Mouse (Mus musculus) cerebellum, adult 9-10 months (tissue): ENCODE measurements around the gene Sbk3.

Experiments
- DNase-seq: peaks from one replicate; pipeline ENCODE4 v3.0.0; 2022

The Sbk3 gene

DNA sequence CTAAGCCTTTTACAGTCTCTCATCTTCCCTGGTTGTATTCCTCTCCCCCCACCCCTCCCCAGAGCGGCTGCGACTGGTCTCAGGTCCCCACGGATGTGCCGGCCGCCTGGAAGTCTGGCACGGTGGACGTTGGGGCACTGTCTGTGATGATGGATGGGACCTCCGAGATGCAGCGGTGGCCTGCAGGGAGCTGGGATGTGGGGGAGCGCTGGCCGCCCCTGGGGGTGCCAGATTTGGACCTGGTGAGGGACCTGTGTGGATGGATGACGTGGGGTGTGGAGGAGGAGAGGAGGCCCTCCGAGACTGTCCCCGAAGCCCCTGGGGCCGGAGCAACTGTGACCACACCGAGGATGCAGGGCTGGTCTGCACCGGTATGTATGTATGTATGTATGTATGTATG lies 42.6 kb downstream of the Sbk3 start:
- no peak for DNase-seq

DNA sequence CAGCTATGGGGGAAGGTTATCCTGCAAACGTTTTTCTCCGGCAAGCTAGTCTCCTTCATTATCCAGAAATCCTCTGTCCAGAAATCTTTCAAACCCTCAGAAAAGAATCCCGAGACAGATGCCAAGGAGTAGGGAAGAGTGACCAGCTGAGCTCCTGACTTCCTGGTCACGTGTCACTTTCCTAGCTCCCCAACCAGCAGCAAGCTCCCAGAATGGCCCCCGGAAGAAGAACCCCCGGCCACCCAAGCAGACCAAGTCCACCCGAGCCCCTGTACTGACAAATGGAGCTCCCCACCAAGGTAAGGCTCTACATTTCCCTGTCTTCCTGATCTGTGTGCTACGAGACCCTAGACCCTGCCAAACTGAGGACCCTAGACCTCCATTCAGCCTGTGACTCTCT lies 43.3 kb downstream of the Sbk3 start:
- no peak for DNase-seq

DNA sequence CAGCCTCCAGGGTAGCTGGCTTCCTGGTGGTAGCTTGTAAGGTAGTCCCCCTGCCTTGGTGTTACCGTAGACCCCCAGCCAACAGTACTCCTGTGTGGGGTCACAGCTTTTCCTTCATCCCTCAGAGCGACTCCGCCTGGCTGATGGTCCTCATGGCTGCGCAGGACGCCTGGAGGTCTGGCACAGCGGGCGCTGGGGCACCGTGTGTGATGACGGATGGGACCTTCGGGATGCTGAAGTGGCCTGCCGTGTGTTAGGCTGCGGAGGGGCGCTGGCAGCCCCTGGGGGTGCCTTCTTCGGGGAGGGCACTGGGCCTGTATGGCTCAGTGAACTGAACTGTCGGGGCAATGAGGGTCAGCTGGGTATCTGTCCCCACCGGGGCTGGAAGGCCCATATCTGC lies 44.1 kb downstream of the Sbk3 start:
- DNase-seq, result no peak

DNA sequence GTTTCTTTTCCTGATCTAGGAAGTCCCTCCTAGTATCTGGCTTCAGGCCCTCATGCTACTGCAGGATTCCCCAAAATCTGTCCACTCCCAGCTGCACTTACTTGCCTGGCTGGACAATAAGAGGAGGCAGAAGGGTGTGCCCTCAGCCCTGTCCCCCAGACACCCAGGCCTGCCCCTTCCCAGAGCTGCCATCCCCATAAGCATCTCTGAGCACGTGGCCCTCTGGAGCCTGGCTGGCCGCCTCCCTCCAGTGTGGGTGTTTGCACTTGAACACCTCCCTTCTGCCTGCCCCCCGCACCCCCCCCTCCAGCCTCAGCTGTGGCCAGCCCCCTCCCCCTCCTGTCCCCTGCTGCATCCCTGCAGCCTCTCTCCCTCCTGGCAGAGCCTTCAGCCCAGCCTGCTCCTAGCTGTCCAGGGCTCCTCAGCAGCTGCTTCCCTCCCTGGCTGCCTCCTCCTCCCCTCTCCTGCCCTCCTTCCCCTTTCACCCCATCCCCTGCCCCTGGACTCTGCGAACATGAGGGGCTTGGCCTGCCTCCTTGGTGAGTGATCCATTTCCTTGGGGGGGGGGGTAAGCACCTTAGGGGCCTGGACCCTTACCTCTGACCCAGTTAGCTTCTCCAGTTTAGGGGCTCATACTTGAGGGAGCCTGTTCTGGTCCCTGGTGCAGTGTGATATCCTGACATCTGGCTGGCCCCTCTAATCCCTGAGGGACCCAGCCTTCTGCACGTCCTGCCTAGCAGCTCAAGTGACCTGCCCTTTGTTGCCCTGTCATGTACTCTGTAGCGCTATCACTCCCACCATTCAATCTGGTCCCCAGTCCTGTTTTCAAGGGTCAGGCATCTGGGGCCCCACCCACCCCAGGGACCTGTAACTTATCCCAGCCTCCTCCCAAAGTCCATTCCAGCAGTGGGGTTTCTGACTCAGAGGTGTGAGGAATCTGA lies 45.3 kb downstream of the Sbk3 start, which contains the start of gene Ssc5d:
TSS of gene Ssc5d (plus strand) at position 345 of the 941 bp plus-strand sequence.
- peak; percentile 39 for DNase-seq

DNA sequence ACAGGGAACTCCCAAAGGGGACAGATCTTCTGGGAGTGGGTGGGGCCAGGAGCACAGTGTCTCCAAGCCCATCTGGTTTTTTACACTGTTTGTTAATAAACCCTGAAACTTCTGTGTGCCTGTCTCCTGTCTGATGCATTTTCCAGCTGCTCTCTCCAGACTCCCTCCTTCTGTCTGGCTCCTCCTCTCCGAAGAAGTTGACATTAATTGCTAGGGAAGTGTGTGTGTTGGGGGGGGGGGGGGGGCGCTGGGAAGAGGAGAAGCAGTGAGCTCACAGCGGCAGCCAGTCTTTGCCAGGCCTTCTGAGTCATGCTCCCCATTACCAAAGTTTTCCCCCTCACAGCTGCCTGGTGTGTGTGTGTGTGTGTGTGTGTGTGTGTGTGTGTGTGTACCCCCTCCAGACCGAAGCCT lies 46.1 kb downstream of the Sbk3 start:
- DNase-seq, result peak; percentile 30

DNA sequence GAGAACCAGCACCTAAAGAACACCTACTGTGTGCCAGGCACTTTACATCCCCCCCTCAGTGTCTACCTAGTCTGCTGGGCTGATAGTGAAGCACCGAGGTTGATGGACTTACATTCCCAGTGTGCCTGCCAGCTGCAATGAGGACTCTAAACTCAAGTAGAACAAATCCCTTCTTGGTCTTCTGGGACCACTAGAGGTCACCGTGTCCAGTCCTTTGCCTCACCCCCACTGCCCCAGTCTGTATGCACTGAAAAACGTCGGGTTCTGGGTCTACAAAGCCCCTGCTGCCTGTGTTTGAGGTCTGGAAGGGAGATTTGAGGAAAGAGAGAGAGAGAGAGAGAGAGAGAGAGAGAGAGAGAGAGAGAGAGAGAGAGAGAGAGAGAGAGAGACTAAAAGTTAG lies 46.5 kb downstream of the Sbk3 start:
- DNase-seq, result no peak

DNA sequence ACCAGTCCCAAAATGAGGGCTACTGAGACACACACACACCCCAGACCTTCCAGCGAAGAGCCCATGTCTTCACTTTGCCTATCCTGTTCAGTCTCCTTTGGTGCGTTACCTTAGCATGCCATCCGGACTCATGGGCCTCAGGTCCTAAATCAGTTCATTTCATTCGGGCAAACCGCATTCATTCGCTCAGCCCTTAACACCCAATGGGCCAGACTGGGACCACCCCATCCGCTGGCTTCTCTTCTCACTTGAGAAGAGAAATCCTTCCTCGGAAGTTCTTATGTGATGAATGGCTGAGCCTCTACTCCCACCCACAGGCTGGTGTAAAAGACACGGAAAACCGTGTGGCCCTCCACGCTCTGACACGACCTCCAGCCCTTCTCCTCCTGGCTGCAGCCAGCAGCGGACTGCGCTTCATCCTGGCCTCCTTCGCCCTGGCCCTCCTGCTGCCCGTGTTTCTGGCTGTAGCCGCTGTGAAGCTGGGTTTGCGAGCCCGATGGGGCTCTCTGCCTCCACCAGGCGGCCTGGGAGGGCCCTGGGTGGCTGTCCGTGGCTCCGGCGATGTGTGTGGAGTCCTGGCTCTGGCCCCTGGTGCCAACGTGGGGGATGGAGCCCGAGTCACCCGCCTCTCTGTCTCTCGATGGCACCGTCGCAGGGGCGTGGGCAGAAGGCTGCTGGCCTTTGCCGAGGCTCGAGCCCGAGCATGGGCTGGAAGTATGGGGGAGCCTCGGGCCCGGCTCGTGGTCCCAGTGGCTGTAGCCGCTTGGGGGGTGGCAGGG lies 47.2 kb downstream of the Sbk3 start:
- DNase-seq, result peak; percentile 76

DNA sequence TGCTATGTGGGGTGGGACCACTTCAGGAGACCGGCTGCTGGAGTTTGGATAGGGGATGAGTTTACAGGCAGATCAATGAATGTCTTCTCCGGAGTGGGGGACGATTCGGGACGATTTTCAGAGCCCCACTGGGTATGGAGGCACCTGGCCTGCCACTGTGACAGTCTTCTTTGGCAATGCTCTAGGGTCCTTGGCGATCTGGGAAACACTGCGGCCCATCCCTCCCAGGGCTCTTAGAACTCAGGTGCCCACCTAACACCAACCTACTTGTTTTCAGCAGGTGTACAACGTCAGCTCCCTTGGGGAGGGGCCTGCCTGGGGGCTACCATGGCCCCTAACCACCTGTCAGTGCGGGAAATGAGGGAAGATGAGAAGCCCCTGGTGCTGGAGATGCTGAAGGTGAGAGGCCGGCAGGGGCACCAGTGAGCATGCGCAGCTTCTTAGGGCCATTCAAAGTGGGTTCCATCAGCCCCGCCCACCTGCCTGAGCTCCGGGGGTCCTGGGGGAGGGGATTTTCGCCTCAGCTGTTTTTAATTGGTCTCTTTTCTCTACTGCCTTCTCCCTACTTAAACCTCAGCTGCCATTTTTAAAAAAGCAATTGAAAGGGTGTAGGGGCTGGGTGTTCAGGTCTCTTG lies 47.9 kb downstream of the Sbk3 start:
- DNase-seq, result peak; percentile 90

DNA sequence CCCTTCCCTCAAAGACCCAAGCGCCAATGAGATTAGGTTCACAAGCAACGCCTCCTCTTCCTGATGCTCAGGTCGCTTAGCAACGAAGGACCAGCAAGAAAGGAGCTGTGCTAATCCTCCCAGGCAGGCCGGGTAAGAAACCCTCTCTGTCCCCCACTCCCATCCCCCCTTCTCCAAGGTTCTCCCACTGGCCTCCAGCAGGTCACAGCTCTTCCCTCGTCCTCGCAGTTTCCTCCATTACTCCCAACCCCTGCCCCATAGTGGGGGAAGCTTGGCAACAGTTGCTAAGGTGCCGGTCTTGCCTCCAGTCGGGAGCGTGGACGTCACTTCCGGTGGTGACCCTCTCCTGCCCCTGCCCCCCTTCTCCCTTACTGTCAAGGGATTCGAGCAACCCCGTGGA lies 48.5 kb downstream of the Sbk3 start:
- DNase-seq, result peak; percentile 89

DNA sequence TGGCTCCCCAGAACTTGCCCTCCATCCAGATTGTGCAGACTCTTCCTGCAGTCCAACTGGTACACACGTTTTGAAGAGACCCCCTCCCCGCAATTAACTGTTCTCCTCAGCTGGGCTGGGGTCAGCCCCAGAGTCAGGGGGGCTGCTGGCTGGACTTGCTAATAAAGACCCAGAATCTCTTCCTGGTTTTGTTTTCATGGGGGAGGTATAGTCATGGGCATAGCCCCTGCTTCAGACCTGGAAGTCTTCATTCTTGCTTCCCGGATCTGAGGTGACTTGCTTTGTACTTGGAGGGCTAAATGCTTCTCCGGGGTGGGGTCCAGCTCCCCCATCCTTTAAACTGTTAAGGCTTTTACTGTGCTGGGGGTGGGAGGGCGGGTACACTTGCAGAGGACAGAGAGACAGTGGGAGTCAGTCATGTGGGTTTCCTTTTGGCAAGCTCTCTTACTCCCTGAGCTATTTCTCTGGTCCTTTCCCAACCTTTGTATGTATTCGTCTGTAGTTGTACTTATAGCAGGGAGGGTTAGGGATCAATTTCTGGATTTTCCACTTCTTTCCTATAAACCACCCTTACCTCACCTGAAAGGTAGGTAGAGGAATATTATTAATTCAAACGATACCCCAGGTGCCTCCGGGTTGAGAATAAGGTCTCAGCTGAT lies 49.0 kb downstream of the Sbk3 start, which contains the start of gene Nat14:
TSS of gene Nat14 (plus strand) at position 205 of the 659 bp plus-strand sequence.
- peak; percentile 57 for DNase-seq

DNA sequence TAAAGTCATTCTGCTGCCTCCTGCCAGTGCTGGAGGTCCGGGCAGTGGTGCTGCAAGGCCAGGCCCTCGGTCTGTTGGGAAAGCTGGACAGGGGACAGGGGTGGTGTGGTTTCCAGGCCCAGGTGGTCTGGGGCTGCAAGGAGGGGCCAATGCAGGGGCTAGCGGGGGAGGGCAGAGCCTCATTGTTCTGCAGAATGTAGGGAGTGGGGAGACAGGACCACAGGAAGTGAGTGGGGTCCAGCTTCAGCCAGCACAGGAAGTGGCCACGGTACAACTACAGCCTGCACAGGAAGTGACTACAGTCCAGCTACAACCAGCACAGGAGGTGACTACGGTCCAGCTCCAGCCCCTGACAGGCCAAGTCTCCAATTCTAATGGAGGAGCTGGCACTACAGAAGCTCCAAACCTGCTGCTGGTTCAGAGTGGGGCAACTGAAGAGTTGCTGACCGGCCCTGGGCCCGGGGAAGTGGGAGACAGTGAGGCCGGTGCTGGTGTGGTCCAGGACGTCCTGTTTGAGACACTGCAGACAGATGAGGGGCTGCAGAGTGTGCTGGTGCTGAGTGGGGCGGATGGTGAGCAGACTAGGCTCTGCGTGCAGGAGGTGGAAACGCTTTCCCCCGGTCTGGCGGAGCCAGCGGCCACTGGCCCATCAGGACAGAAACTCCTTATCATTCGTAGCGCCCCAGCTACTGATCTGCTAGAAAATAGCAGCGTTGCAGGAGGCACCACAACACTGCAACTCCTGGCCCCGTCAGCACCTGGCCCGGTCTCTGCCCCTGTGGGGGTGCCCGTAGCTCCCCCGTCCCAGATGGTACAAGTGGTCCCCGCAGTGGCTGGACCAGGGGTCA lies 49.8 kb downstream of the Sbk3 start:
- no peak for DNase-seq

DNA sequence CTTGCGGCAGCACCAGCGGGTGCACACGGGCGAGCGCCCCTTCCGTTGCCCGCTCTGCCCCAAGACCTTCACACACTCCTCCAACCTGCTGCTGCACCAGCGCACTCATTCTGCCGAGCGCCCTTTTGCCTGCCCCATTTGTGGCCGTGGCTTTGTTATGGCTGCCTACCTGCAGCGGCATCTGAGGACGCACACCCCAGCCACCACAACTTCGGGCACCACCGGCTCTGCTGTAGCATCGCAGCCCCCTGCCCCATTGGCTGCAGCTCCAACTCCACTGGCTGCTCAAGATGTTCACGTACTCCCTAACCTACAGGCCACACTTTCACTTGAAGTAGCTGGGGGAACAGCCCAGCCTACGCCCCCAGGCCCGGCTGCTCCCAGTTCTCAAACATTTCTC lies 50.5 kb downstream of the Sbk3 start:
- no peak for DNase-seq

DNA sequence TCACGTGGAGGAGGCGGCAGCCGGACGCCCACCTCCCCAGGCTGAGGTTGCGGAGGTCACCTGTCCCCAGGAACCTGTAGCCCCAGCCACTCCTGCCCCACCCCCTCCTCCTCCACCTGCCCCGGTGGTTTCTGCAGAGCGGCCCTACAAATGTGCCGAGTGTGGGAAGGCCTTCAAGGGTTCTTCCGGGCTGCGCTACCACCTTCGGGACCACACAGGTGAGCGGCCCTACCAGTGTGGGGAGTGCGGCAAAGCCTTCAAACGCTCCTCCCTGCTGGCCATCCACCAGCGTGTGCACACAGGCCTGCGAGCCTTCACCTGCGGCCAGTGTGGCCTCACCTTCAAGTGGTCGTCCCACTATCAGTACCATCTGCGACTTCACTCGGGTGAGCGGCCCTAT lies 51.0 kb downstream of the Sbk3 start:
- no peak for DNase-seq

DNA sequence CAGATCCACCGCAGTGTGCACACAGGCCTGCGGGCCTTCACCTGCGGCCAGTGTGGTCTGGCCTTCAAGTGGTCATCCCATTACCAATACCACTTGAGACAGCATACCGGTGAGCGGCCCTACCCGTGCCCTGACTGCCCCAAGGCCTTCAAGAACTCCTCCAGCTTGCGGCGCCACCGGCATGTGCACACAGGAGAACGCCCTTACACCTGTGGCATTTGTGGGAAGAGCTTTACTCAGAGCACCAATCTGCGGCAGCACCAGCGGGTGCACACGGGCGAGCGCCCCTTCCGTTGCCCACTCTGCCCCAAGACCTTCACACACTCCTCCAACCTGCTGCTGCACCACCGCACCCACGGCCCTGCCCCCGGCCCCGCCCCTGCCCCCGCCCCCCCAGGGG lies 51.9 kb downstream of the Sbk3 start:
- no peak for DNase-seq

DNA sequence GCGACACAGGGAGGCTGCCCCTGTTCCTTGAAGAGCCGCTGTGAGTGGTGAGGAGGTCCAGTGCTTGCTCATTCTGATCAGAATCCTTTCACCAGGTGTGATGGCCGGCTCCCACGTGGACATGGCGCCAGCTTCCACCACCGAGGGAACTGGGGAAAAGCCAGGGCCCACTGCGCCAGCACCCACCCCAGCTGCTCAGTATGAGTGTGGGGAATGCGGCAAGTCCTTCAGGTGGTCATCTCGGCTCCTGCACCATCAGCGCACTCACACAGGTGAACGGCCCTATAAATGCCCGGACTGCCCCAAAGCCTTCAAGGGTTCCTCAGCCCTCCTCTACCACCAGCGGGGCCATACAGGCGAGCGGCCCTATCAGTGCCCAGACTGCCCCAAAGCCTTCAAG lies 52.3 kb downstream of the Sbk3 start:
- DNase-seq, result no peak

DNA sequence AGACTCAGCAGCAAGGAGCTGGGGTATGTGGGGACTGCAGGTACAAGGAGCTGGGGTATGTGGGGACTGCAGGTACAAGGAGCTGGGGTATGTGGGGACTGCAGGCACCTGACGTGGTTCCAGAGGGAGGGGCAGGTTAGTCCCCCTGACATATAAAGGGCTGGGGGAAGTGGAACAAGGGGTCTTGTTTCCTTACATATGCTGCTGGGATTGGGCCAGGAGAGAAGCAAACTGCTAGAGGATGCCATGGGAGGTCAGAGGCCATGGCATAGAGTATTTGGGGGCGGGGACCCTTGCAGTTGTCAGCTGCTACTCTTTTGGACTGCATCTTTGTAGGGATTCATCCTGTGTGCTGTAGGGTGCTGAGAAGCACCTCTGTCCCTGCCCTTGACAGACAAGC lies 53.5 kb downstream of the Sbk3 start:
- peak; percentile 54 for DNase-seq

DNA sequence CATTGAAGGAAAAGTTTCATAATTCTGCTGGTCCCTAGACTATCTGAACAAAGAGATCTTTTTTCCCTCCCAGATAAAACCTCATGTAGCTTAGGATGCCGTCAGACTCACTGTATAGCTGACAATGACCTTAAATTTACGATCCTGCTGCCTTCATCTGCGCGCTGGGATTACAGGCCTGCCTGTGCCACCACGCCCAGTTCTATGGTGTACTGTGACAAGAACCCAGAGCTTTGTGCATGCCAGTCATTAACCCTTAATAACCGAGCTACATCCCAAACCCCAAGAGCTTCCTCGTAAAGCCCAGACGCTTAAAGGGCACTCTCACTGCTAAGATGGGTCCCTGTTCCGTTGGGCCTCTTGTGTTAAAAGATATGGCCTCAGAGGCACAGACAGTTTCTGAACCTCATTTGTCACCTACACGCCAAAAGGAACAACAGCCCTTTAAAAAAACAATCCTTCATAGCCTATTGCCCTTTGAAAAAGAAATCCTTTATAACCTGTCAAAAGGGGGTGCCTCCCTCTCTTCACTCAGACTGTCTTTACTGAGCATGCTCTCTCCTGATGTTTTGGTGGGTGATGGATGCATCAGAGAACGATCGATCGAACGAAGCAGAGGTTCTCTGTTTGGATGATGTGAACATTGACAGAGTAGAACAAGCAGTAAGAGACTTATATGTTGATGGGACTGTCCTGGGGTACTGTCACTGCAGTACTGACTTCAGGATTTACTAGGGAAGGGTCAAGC lies 55.1 kb downstream of the Sbk3 start:
- peak; percentile 60 for DNase-seq
